Mouse (Mus musculus) olfactory bulb, adult 2 months (tissue): ENCODE results near the gene Lcn4.

Experiments used
- CTCF ChIP-seq: fragments of 200-500 bp; IDR thresholded peaks from 2 replicates; pipeline ENCODE4 v1.5.1; 2012; ENCODE audit warnings: low read depth, mild to moderate bottlenecking, low read length, moderate library complexity; ENCODE audit not compliant: insufficient read depth
- POLR2A ChIP-seq: fragments of 200-500 bp; IDR thresholded peaks from 2 replicates; pipeline ENCODE4 v1.6.1; 2012; ENCODE audit warnings: mild to moderate bottlenecking, low read depth, low read length, moderate library complexity; ENCODE audit not compliant: insufficient read depth

DNA sequence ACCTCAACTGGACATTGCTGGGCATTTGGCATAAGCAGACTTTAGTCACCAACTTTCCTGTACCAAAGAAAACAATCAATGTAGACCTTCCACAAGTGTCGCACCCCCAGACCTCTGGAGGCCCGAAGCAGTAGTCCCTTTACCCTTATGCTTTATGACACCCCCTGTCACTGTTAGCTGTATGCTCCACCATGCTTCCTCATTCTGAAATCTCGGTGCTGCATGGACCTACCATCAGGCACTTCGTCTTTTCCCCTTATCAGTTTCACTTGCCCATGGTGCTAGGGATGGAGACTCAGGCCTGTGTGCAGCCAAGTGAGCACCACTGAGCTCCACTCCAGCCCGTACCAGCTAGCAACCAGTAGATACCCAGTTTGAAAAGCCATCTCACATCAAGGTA is 33.0 kb downstream of the Lcn4 start:
- no peak for TF ChIP-seq CTCF
- no peak for TF ChIP-seq POLR2A
